Mouse (Mus musculus) kidney, adult 2 months (tissue): Measurements from ENCODE around the gene Ptk7. TPM values are rescaled to one million over a fixed set of nuclear protein-coding genes. Genes with fewer than 3 reads are reported as not detected.
A peak's percentile ranks its signal among the peaks of the same experiment; 100 is the strongest.

Experiments
- DNase-seq: peaks from one replicate; pipeline ENCODE4 v3.0.0; 2021
- H3K27ac ChIP-seq: fragments of 200-500 bp; 2 replicates; pipeline ENCODE4 v1.5.1; 2012; ENCODE audit warnings: low read depth, low read length, control low read depth, inconsistent platforms; ENCODE audit not compliant: insufficient read depth
- H3K27me3 ChIP-seq: fragments of 200-500 bp; replicated peaks from 2 replicates; pipeline ENCODE4 v1.6.1; 2012; ENCODE audit warnings: mild to moderate bottlenecking, moderate library complexity, low read length, inconsistent platforms; ENCODE audit not compliant: control insufficient read depth, insufficient read depth
- H3K36me3 ChIP-seq: fragments of 200-500 bp; 2 replicates; pipeline ENCODE4 v1.6.1; 2012; ENCODE audit warnings: mild to moderate bottlenecking, moderate library complexity, low read length, inconsistent platforms; ENCODE audit not compliant: control insufficient read depth, insufficient read depth
- H3K4me1 ChIP-seq: fragments of 200-500 bp; 2 replicates; pipeline ENCODE4 v1.6.1; 2011; ENCODE audit warnings: low read length; ENCODE audit not compliant: control insufficient read depth, insufficient read depth
- H3K4me3 ChIP-seq: fragments of 200-500 bp; 2 replicates; pipeline ENCODE4 v1.5.1; 2011; ENCODE audit warnings: mild to moderate bottlenecking, low read depth, low read length, control low read depth; ENCODE audit not compliant: insufficient read depth
- CTCF ChIP-seq: fragments of 200-500 bp; conservative IDR thresholded peaks from 2 replicates; pipeline ENCODE4 v1.5.1; 2011; ENCODE audit warnings: low read depth, mild to moderate bottlenecking, control low read depth, low read length, moderate library complexity, mixed read lengths; ENCODE audit not compliant: insufficient read depth, insufficient read length
- POLR2A ChIP-seq: fragments of 200-500 bp; IDR thresholded peaks from one replicate; pipeline ENCODE4 v1.6.1; 2011; ENCODE audit warnings: low read depth, low read length, control low read depth
- WGBS: fragments of 180-500 bp; shearing (Covaris S2); methylation state at CpG from one replicate; pipeline ENCODE4 v1.1.7; 2018; 5-methylcytosine and 5-hydroxymethylcytosine counted together
- polyA plus RNA-seq: library from polyadenylated mRNA; depleted of rRNA; stranded (reverse); fragments of >200 nt; gene quantifications from 2 replicates; pipeline ENCODE4 v1.2.3, GENCODE M21; 2012

Ptk7 gene
- polyA plus RNA-seq, 1 experiment, result 9.4 TPM

DNA sequence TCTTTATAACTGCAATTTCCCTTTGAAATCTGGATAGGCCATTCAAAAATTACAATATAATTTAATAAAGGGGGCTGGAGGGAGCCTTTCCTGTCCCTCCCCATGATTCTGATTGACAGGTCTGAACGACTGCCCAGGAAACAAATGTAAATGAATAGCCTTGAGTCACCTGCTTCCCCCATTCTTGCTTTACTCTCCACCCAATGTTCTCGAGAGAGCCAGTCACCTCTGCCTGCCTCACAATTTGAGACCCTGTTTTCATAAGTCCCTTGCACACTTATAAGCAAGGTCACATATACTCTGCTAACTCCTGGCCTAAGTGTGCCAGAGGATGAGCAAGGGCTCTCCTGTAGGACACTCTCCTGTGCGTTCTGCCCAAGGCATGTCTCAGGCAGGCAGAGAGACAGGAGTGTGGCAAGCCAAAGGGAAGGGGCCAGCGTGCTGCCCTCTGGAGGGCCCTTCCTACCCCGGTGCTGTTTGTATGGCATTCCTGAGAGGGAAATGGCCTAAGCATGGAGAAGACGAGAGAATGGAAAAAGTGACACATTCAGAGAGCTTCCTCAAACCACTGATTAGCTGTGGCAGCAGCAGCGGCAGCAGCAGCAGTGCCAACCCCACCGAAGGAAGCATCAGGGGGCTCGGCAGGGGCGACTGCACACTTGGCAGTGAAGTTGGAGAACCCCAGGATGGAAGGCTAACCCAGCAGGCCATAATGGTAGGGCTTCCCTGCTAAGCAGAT, 5.3 kb downstream of the Ptk7 start:
- Histone ChIP-seq H3K4me3 (no peak overlapping the region), H3K27me3 (no peaks in the 10 kb centered on the region), H3K4me1 (no peaks in the 10 kb centered on the region), H3K36me3 (no peaks in the 10 kb centered on the region), H3K27ac (no peak overlapping the region)
- WGBS, result 30% methylated on average over 10 of the region's 10 CpGs
- no peak for DNase-seq
- no peak for TF ChIP-seq POLR2A
- TF ChIP-seq CTCF, result no peak

DNA sequence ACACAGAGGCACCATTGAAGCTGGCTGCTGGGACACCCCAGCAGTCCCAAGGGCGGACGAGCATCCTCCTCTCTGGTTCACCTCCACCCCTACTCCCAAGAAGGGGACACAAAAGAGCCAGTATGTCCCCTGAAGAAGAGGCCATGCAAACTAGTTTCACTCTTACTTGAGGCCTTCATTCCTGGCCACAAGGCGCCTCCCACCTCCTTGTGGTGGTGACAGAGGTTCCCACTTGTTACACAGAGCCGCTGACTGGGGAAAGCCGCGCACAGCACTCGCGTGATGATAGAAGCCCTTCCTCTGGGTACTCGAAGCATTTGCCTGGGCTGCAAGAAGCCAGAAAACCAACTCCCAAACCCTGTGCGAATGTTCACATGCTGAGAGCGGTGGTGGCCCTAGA, 7.0 kb downstream of the Ptk7 start:
- no peak for DNase-seq
- Histone ChIP-seq H3K4me1 (no peaks in the 10 kb centered on the region), H3K27me3 (no peaks in the 10 kb centered on the region), H3K27ac (no peak overlapping the region), H3K36me3 (no peaks in the 10 kb centered on the region), H3K4me3 (no peak overlapping the region)
- WGBS, result 82% methylated on average over 11 of the region's 11 CpGs
- TF ChIP-seq POLR2A (no peak), CTCF (no peak)

DNA sequence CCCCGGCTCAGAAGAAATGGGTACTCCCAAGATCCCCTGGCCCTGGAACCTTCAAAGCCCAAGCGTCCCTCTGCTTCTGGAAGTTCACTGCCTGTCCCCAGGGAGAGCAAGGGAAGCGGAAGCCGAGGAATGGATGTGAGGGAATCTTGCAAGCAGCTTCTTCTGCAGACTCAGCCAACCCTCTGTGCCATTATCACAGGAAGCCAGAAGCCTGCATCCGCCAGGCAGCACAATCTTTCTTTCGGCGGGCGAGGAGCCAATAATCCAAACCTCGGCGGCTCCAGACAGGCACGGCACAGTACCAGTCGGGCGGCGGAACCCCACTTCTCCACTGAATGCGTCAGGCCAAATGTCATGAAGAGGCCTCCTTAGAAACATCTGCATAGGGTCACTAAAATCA, 8.0 kb downstream of the Ptk7 start:
- 47% methylated on average over 15 of the region's 15 CpGs for WGBS

DNA sequence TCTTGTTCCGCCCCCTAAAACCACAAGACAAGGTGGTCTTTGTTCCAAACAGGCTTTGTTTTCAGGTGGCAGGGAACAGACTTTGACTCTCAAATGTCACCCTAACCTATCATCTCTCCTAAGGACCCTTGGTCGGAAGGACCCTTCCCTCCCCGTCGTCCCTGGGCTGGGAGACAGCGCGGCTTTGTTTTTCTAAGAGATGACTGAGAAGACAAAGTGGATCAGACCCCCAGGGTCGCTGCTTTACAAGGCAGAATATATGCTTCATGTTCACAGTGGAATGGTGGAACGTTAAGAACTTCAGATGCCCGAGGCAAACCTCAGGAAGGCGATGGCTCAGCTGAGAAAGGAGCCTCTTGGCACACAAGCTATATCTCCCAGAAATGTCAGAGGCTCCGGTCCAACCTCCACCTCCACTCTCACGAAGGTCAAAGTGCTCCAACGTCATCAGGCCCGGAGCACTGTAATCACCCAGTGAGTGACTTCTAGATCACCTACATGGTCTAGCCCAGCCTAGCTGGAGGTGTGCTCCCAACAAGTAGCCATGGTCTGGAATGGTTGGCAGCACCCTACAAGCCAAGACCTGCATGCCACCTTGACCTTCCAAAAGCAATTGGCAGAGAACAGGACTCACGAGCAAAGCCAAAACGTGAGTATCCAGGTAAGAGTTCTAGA, 9.5 kb downstream of the Ptk7 start:
- H3K4me1 ChIP-seq, result no peaks in the 10 kb centered on the region
- WGBS, result 60% methylated on average over 16 of the region's 16 CpGs
- TF ChIP-seq POLR2A (no peak), CTCF (no peak)

More for the DNA sequence above, 8.0 kb downstream of the Ptk7 start:
- no peak overlapping the region for H3K4me3 ChIP-seq
- H3K4me1 ChIP-seq, result no peaks in the 10 kb centered on the region
- DNase-seq, result peak; percentile 58
- H3K36me3 ChIP-seq, result no peaks in the 10 kb centered on the region
- peak overlapping the region; percentile 24; the same call in 1 of the 2 replicates for H3K27ac ChIP-seq
- no peaks in the 10 kb centered on the region for H3K27me3 ChIP-seq
- TF ChIP-seq POLR2A, result no peak
- no peak for TF ChIP-seq CTCF

DNA sequence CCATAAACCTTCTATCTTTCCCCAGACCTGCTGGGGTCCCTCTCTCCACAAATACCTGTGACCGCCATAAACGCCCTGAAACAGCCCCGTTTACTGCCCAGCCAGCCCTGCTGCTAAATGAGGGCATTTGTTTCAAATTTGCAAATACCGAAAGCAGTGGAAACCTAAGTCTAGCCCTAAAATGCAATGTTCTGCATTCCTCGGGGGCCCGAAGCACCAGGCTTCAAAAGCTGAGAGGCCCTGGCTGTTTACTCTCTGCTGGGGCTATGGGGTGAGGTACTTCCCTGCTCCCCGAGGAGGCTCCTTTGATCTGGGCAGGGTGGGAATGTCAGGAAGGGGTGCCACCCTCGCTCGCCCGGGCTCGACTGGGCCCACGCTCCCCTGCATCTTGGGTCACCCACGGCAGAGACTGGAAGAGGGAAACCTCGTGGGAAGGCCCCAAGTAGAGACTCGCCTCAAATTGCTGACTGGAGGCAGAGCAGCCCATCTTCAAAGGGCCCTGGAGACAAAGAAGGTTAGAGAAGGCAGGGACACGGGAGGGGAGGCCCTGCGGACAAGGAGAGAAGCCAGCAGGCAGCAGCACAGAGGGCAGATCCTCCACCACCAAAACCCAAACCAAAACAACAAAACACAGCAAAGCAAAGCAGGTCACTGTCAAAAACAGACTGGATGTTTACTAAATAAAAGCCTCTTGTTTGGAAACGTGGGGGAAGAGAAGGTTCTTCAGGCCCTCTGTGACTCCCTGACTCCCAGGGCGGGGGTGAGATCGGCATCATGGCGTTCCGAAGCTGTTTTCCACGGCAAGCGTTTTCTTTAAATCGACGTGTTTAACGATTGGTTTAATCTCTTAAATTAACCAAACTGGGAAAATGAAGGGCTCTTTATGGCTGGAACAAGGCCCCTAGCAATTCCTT, 10.3 kb downstream of the Ptk7 start:
- Histone ChIP-seq H3K27ac (peak overlapping the region; percentile 11; the same call in 1 of the 2 replicates), H3K4me1 (no peaks in the 10 kb centered on the region; the same call in 1 of the 2 replicates), H3K27me3 (no peaks in the 10 kb centered on the region), H3K4me3 (no peak overlapping the region), H3K36me3 (no peaks in the 10 kb centered on the region)
- 62% methylated on average over 27 of the region's 27 CpGs for WGBS
- DNase-seq, result no peak
- TF ChIP-seq CTCF (no peak), POLR2A (no peak)

More for the DNA sequence above, 9.5 kb downstream of the Ptk7 start:
- no peak overlapping the region for H3K4me3 ChIP-seq
- DNase-seq, result no peak
- no peak overlapping the region for H3K27ac ChIP-seq
- no peaks in the 10 kb centered on the region for H3K36me3 ChIP-seq
- H3K27me3 ChIP-seq, result no peaks in the 10 kb centered on the region

DNA sequence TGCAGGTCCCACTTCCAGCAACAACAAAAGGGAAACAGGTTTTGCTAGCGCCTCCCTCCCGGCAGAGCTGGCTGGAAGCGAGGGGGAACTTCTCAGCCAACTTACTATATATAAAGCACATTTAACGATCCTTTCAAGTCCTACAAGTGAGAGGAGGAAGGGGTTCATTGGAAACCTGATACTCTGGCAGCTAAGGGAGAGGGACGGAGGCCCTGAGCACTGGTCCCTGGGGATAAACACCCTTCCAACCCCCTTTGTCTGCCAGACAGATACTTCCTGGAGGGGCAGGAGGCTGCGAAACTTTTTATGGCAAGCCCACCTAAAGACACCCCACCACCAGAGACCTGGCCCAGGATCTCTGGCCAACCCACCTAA, 10.9 kb downstream of the Ptk7 start:
- H3K4me1 ChIP-seq, result no peaks in the 10 kb centered on the region; the same call in 1 of the 2 replicates
- 52% methylated on average over 6 of the region's 6 CpGs for WGBS
- no peak overlapping the region for H3K4me3 ChIP-seq
- no peak overlapping the region for H3K27ac ChIP-seq
- TF ChIP-seq POLR2A, result no peak
- TF ChIP-seq CTCF, result no peak
- no peaks in the 10 kb centered on the region for H3K27me3 ChIP-seq
- no peak for DNase-seq
- no peaks in the 10 kb centered on the region for H3K36me3 ChIP-seq

DNA sequence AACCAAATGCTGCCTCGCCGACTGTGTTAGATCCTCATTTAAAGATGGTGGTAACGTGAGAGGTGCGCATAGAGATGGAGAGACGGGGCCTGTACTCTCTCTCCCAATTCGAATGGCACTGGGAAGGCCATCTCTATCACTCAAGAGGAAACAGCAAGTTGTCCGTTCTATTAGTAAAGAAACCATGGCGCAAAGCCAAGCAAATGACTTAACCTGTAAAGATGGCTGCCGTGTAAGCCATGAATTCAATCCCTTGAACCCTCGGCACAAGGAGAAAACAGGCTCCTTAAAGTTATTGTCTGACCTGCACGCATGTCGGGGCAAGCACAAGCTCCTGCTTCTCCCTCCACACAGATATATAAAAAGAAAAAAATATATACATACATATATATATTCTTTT, 11.5 kb downstream of the Ptk7 start:
- no peak for DNase-seq
- peaks cover under 1% of the 10 kb centered on the region; the same call in 1 of the 2 replicates for H3K4me1 ChIP-seq
- no peaks in the 10 kb centered on the region for H3K27me3 ChIP-seq
- 67% methylated on average over 12 of the region's 12 CpGs for WGBS
- no peak overlapping the region for H3K27ac ChIP-seq
- no peaks in the 10 kb centered on the region for H3K36me3 ChIP-seq
- no peak for TF ChIP-seq CTCF
- TF ChIP-seq POLR2A, result no peak
- H3K4me3 ChIP-seq, result no peak overlapping the region
